Mouse (Mus musculus): ENCODE data around the gene Clec16a. TPM values are rescaled to one million over a fixed set of nuclear protein-coding genes. Genes with fewer than 3 reads are reported as not detected.

The Clec16a gene
- polyA plus RNA-seq, 1 experiment: 15.7 TPM

- H3K4me3 ChIP-seq (ENCODE audit: insufficient read depth, low read depth, low read length): no peak overlapping the region
- 71% methylated on average over 5 of the region's 5 CpGs for WGBS
- H3K36me3 ChIP-seq (ENCODE audit: control insufficient read depth, insufficient read depth, low read length): no peaks in the 10 kb centered on the region
- no peaks in the 10 kb centered on the region for H3K27me3 ChIP-seq (replicated peaks; ENCODE audit: control insufficient read depth, insufficient read depth, low read length)
- H3K27ac ChIP-seq (ENCODE audit: insufficient read depth, low read depth, low read length): no peak overlapping the region
- TF ChIP-seq POLR2A (IDR thresholded peaks at IDR 0.05; ENCODE audit: low read depth, low read length): no peak
- TF ChIP-seq CTCF (conservative IDR thresholded peaks at IDR 0.05; ENCODE audit: insufficient read depth, insufficient read length, low read depth, low read length): no peak
- DNase-seq: no peak
- H3K4me1 ChIP-seq (ENCODE audit: control insufficient read depth, insufficient read depth, low read length): no peaks in the 10 kb centered on the region
Observed at GRCm38 (mm10) chr16:10762569-10763180, 217.5 kb downstream of the Clec16a start.

GRCm38 (mm10) chr16:10763540-10764264, 218.6 kb downstream of the Clec16a start:
- H3K4me3 ChIP-seq (ENCODE audit: insufficient read depth, low read depth, low read length): no peak overlapping the region
- H3K27me3 ChIP-seq (replicated peaks; ENCODE audit: control insufficient read depth, insufficient read depth, low read length): no peaks in the 10 kb centered on the region
- TF ChIP-seq CTCF (conservative IDR thresholded peaks at IDR 0.05; ENCODE audit: insufficient read depth, insufficient read length, low read depth, low read length) (no peak), POLR2A (IDR thresholded peaks at IDR 0.05; ENCODE audit: low read depth, low read length) (no peak)
- no peak overlapping the region for H3K27ac ChIP-seq (ENCODE audit: insufficient read depth, low read depth, low read length)
- 64% methylated on average over 6 of the region's 6 CpGs for WGBS
- no peaks in the 10 kb centered on the region for H3K36me3 ChIP-seq (ENCODE audit: control insufficient read depth, insufficient read depth, low read length)
- H3K4me1 ChIP-seq (ENCODE audit: control insufficient read depth, insufficient read depth, low read length): no peaks in the 10 kb centered on the region
- no peak for DNase-seq

GRCm38 (mm10) chr16:10764323-10764722, 219.2 kb downstream of the Clec16a start:
- WGBS: 36% methylated on average over 2 of the region's 2 CpGs
- peak; percentile 28 for DNase-seq
- H3K36me3 ChIP-seq (ENCODE audit: control insufficient read depth, insufficient read depth, low read length): no peaks in the 10 kb centered on the region

GRCm38 (mm10) chr16:10767158-10767557, 222.0 kb downstream of the Clec16a start:
- TF ChIP-seq POLR2A (IDR thresholded peaks at IDR 0.05; ENCODE audit: low read depth, low read length) (no peak), CTCF (conservative IDR thresholded peaks at IDR 0.05; ENCODE audit: insufficient read depth, insufficient read length, low read depth, low read length) (peak; percentile 82)
- Histone ChIP-seq H3K4me1 (ENCODE audit: control insufficient read depth, insufficient read depth, low read length) (no peaks in the 10 kb centered on the region), H3K27me3 (replicated peaks; ENCODE audit: control insufficient read depth, insufficient read depth, low read length) (no peaks in the 10 kb centered on the region), H3K27ac (ENCODE audit: insufficient read depth, low read depth, low read length) (no peak overlapping the region), H3K36me3 (ENCODE audit: control insufficient read depth, insufficient read depth, low read length) (no peaks in the 10 kb centered on the region), H3K4me3 (ENCODE audit: insufficient read depth, low read depth, low read length) (no peak overlapping the region)
- WGBS: 31% methylated on average over 4 of the region's 4 CpGs
- DNase-seq: peak; percentile 83

More at GRCm38 (mm10) chr16:10764323-10764722, 219.2 kb downstream of the Clec16a start:
- Histone ChIP-seq H3K27ac (ENCODE audit: insufficient read depth, low read depth, low read length) (no peak overlapping the region), H3K27me3 (replicated peaks; ENCODE audit: control insufficient read depth, insufficient read depth, low read length) (no peaks in the 10 kb centered on the region), H3K4me3 (ENCODE audit: insufficient read depth, low read depth, low read length) (no peak overlapping the region), H3K4me1 (ENCODE audit: control insufficient read depth, insufficient read depth, low read length) (no peaks in the 10 kb centered on the region)
- TF ChIP-seq POLR2A (IDR thresholded peaks at IDR 0.05; ENCODE audit: low read depth, low read length) (no peak), CTCF (conservative IDR thresholded peaks at IDR 0.05; ENCODE audit: insufficient read depth, insufficient read length, low read depth, low read length) (no peak)

- no peak overlapping the region for H3K27ac ChIP-seq (ENCODE audit: insufficient read depth, low read depth, low read length)
- WGBS: 44% methylated on average over 9 of the region's 9 CpGs
- H3K4me1 ChIP-seq (ENCODE audit: control insufficient read depth, insufficient read depth, low read length): no peaks in the 10 kb centered on the region
Observed at GRCm38 (mm10) chr16:10768821-10769220, 223.7 kb downstream of the Clec16a start.

GRCm38 (mm10) chr16:10769661-10770060, 224.5 kb downstream of the Clec16a start:
- H3K4me3 ChIP-seq (ENCODE audit: insufficient read depth, low read depth, low read length): no peak overlapping the region
- H3K27me3 ChIP-seq (replicated peaks; ENCODE audit: control insufficient read depth, insufficient read depth, low read length): no peaks in the 10 kb centered on the region
- no peaks in the 10 kb centered on the region for H3K4me1 ChIP-seq (ENCODE audit: control insufficient read depth, insufficient read depth, low read length)
- whole genome bisulfite sequencing: 69% methylated on average over 2 of the region's 2 CpGs
- no peak overlapping the region for H3K27ac ChIP-seq (ENCODE audit: insufficient read depth, low read depth, low read length)
- no peak for DNase-seq
- TF ChIP-seq CTCF (conservative IDR thresholded peaks at IDR 0.05; ENCODE audit: insufficient read depth, insufficient read length, low read depth, low read length): no peak
- no peak for TF ChIP-seq POLR2A (IDR thresholded peaks at IDR 0.05; ENCODE audit: low read depth, low read length)
- no peaks in the 10 kb centered on the region for H3K36me3 ChIP-seq (ENCODE audit: control insufficient read depth, insufficient read depth, low read length)

More at GRCm38 (mm10) chr16:10768821-10769220, 223.7 kb downstream of the Clec16a start:
- Histone ChIP-seq H3K27me3 (replicated peaks; ENCODE audit: control insufficient read depth, insufficient read depth, low read length) (no peaks in the 10 kb centered on the region), H3K4me3 (ENCODE audit: insufficient read depth, low read depth, low read length) (no peak overlapping the region), H3K36me3 (ENCODE audit: control insufficient read depth, insufficient read depth, low read length) (no peaks in the 10 kb centered on the region)
- TF ChIP-seq CTCF (conservative IDR thresholded peaks at IDR 0.05; ENCODE audit: insufficient read depth, insufficient read length, low read depth, low read length): no peak
- no peak for TF ChIP-seq POLR2A (IDR thresholded peaks at IDR 0.05; ENCODE audit: low read depth, low read length)
- peak; percentile 14 for DNase-seq

Data from kidney, adult 2 months (tissue).